Mouse (Mus musculus) small intestine, adult 2 months (tissue): ENCODE data around the gene Podxl.

Experiments
- CTCF ChIP-seq: fragments of 200-500 bp; IDR thresholded peaks from 2 replicates; pipeline ENCODE4 v1.5.1; 2012; ENCODE audit warnings: low read depth, mild to moderate bottlenecking, control low read depth, inconsistent platforms, low read length, moderate library complexity, mixed read lengths; ENCODE audit not compliant: insufficient replicate concordance, insufficient read length; ENCODE audit errors: extremely low read depth
- POLR2A ChIP-seq: fragments of 200-500 bp; IDR thresholded peaks from 2 replicates; pipeline ENCODE4 v1.6.1; 2012; ENCODE audit warnings: low read depth, mild to moderate bottlenecking, control low read depth, inconsistent platforms, low read length, moderate library complexity

- TF ChIP-seq POLR2A, result no peak
- no peak for TF ChIP-seq CTCF
These were observed 12.4 kb upstream of the Podxl start for GRCm38 (mm10) chr6:31576151-31576550.
